Mouse (Mus musculus) midbrain, embryonic 15.5 days (tissue): ENCODE measurements around the gene Gm7534. TPM values are rescaled to one million over a fixed set of nuclear protein-coding genes. Genes with fewer than 3 reads are reported as not detected.
"Not testable (repeated sequence)": the region's sequence is repeated elsewhere in the genome, so short reads cannot be mapped to it uniquely, and the experiment has no call there.

ENCODE experiments used
- ATAC-seq: fragments of 200-750 bp; cut with Nextera tagmentation; replicated peaks from 2 replicates; pipeline ENCODE4 v1.8.0; 2017; ENCODE audit warnings: moderate TSS enrichment
- H3K27ac ChIP-seq: fragments of 300-500 bp; sonication (generic); 2 replicates; pipeline ENCODE4 v1.5.1; 2015; ENCODE audit warnings: mild to moderate bottlenecking, inconsistent platforms
- H3K27me3 ChIP-seq: fragments of 300-500 bp; sonication (generic); replicated peaks from 2 replicates; pipeline ENCODE4 v1.6.1; 2015; ENCODE audit warnings: inconsistent platforms
- H3K36me3 ChIP-seq: fragments of 300-500 bp; sonication (generic); replicated peaks from 2 replicates; pipeline ENCODE4 v1.6.1; 2015; ENCODE audit warnings: inconsistent platforms
- H3K4me1 ChIP-seq: fragments of 300-500 bp; sonication (generic); 2 replicates; pipeline ENCODE4 v1.6.1; 2015; ENCODE audit warnings: inconsistent platforms
- H3K4me2 ChIP-seq: fragments of 300-500 bp; sonication (generic); 2 replicates; pipeline ENCODE4 v1.6.1; 2015; ENCODE audit warnings: inconsistent platforms, mild to moderate bottlenecking, moderate library complexity
- H3K4me3 ChIP-seq: fragments of 300-500 bp; sonication (generic); 2 replicates; pipeline ENCODE4 v1.5.1; 2015; ENCODE audit warnings: mild to moderate bottlenecking, inconsistent platforms
- H3K9ac ChIP-seq: fragments of 300-500 bp; sonication (generic); 2 replicates; pipeline ENCODE4 v1.6.1; 2015; ENCODE audit warnings: mild to moderate bottlenecking, inconsistent platforms
- H3K9me3 ChIP-seq: fragments of 300-500 bp; sonication (generic); 2 replicates; pipeline ENCODE4 v1.6.1; 2016; ENCODE audit warnings: inconsistent platforms
- WGBS: fragments of 180-500 bp; shearing (Covaris S2); methylation state at CpG from one replicate; pipeline ENCODE4 v1.1.7; 2015; ENCODE audit warnings: mixed read lengths; 5-methylcytosine and 5-hydroxymethylcytosine counted together
- polyA plus RNA-seq: library from polyadenylated mRNA; unstranded; fragments of >200 nt; fragmentation: Nextera tagmentation; extraction: Ambion mirVana; gene quantifications from 2 replicates; pipeline ENCODE4 v1.2.1, GENCODE M21; 2015

Gm7534 gene
- polyA plus RNA-seq, 1 experiment from 2014 or later = not detected

DNA sequence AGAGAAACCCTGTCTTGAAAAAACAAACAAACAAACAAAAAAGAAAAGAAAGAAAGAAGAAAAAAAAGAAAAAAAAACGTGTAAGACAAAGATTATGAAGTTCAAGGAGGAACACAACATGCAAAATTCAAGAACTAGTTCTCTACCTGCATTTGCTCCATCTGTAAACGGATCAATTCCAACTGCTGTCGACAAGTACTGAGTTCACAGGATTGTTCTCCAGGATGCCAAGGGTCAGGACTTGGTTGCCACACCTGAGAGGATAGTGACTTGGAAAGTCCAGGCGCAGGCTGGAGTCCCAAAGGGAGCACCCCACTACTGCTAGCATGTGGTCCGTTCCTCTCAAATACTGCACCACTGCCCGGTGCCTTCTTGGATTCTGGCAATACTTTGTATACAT lies 47.3 kb downstream of the Gm7534 start:
- whole genome bisulfite sequencing = 87% methylated on average over 6 of the region's 6 CpGs
- Histone ChIP-seq H3K4me3 (no peak overlapping the region), H3K27ac (no peak overlapping the region), H3K4me2 (no peak overlapping the region), H3K9ac (no peak overlapping the region), H3K27me3 (no peaks in the 10 kb centered on the region; the same call in 1 of the 2 replicates), H3K36me3 (peaks cover 6% of the 10 kb centered on the region; the same call in 1 of the 2 replicates), H3K9me3 (no peaks in the 10 kb centered on the region), H3K4me1 (no peaks in the 10 kb centered on the region)
- ATAC-seq = no peak

DNA sequence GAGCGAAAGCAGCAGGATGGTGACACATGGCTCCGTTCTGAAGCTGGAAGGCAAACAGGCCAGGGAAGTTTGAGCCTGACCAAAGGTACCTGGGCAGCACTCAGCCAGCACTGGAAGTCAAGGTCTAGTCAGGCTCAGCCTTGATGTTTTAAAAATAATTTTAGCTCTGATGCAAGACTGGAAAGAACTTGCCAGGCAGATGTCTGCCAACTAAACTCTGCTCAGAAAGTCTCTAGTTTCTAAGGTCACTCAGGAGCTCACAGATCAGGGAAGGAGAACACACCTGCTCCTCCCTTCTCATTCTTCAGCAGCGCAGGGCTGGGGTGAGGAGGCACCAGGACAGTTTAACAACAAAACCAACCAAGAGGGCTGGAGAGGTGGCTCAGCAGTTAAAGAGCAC lies 48.5 kb downstream of the Gm7534 start:
- ATAC-seq = no peak
- no peaks in the 10 kb centered on the region for H3K9me3 ChIP-seq
- H3K27me3 ChIP-seq = no peaks in the 10 kb centered on the region; the same call in 1 of the 2 replicates
- peaks cover 6% of the 10 kb centered on the region; the same call in 1 of the 2 replicates for H3K36me3 ChIP-seq
- H3K4me2 ChIP-seq = no peak overlapping the region
- no peak overlapping the region for H3K4me3 ChIP-seq
- no peaks in the 10 kb centered on the region for H3K4me1 ChIP-seq
- no peak overlapping the region for H3K27ac ChIP-seq
- WGBS = 97% methylated on average over 3 of the region's 3 CpGs
- no peak overlapping the region for H3K9ac ChIP-seq

DNA sequence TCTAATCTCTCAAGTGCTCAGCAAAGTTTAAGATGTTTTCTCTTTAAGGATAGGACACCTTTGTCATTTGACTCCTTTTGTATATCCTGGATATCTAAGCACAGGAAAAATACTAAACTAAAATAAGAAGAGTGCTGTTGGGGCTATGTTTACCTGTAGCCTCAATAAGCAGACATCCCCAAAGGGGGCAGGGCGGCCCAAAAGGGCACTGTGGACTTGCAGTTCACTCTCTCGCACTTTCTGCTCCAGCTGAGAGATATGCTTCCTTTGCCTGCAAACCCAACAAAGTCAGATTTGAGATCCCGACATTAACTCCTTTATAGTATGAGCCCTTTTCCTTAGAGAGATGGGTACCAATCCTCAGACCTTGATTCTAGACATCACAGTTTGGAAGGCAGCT lies 49.1 kb downstream of the Gm7534 start:
- Histone ChIP-seq H3K4me1 (no peaks in the 10 kb centered on the region), H3K9ac (no peak overlapping the region), H3K36me3 (peaks cover 6% of the 10 kb centered on the region; the same call in 1 of the 2 replicates), H3K27me3 (no peaks in the 10 kb centered on the region; the same call in 1 of the 2 replicates), H3K9me3 (no peaks in the 10 kb centered on the region), H3K4me2 (no peak overlapping the region), H3K4me3 (no peak overlapping the region), H3K27ac (no peak overlapping the region)
- no peak for ATAC-seq
- 94% methylated on average over 3 of the region's 3 CpGs for WGBS

DNA sequence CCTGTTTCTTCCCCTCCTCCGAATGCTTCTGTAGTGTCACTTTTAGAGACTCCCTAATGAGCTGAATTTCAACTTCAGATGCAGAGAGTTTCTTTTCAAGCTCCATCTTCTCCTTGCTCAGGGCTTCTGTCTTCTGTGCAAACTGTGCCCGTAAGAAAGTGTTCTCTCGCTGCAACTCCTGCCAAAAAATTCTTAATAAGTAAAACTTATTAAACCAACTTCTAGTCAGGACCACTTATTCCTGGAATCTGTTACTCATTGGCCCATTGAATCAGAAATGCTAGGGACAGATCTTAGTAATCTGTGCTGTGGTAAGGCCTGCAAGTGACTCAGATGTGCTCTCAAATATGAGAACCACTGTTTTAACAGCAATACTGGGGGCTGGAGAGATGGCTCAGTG lies 50.7 kb downstream of the Gm7534 start:
- Histone ChIP-seq H3K9ac (no peak overlapping the region), H3K4me1 (no peaks in the 10 kb centered on the region), H3K27ac (no peak overlapping the region), H3K4me3 (no peak overlapping the region), H3K9me3 (no peaks in the 10 kb centered on the region), H3K36me3 (peaks cover 9% of the 10 kb centered on the region; the same call in 1 of the 2 replicates), H3K4me2 (no peak overlapping the region), H3K27me3 (no peaks in the 10 kb centered on the region)
- no peak for ATAC-seq
- WGBS = 90% methylated on average over 3 of the region's 3 CpGs

DNA sequence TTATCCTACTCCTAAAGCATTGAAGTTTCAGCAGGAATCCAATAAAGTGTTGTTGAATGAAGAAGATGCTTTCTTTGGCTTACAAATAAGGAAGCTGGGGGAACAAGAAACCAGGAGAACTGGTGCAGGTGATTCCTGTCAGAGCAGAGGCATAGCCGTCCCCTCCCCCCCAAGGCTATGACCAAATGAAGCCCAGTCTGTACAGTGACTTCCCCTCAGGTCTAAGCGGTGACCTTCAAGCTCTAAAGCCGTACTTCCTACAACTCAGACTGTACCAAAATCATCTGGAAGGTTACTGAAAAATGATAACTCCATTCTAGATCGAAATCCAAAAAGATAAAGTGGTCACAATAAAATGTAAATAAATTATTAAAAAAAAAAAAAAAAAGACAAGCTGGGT lies 53.4 kb downstream of the Gm7534 start:
- H3K4me3 ChIP-seq = no peak overlapping the region
- H3K4me1 ChIP-seq = no peaks in the 10 kb centered on the region
- no peak overlapping the region for H3K9ac ChIP-seq
- peaks cover 9% of the 10 kb centered on the region; the same call in 1 of the 2 replicates for H3K36me3 ChIP-seq
- 96% methylated on average over 4 of the region's 4 CpGs for WGBS
- H3K27ac ChIP-seq = no peak overlapping the region
- no peaks in the 10 kb centered on the region for H3K9me3 ChIP-seq
- H3K4me2 ChIP-seq = no peak overlapping the region
- ATAC-seq = no peak
- H3K27me3 ChIP-seq = no peaks in the 10 kb centered on the region

DNA sequence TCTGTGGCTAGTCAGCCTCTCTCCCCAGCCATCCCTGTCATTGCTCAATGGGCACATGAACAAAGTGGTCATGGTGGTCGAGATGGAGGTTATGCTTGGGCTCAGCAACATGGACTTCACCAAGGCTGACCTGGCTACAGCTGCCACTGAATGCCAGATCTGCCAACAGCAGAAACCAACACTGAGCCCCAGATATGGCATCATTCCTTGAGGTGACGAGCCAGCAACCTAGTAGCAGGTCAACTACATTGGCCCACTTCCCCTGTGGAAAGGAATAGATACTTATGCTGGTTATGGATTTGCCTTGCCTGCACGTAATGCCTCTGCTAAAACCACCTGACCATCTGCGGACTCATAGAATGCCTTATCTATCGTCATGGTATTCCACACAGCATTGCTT lies 58.5 kb downstream of the Gm7534 start:
- not testable (repeated sequence) for H3K4me1 ChIP-seq, H3K27ac ChIP-seq, H3K36me3 ChIP-seq, ATAC-seq, H3K27me3 ChIP-seq, H3K4me2 ChIP-seq, H3K4me3 ChIP-seq, H3K9me3 ChIP-seq, H3K9ac ChIP-seq
- 96% methylated on average over 5 of the region's 5 CpGs for WGBS

Other genes with a start within 250 kb of the Gm7534 start
- gene Hmgn2, start 234.4 kb downstream of the Gm7534 start, polyA plus RNA-seq = 876 and 917 TPM in 2 replicates
- gene Dhdds, start 202.1 kb downstream of the Gm7534 start, polyA plus RNA-seq = 45.9 and 48.2 TPM in 2 replicates
- gene Lin28a, start 184.2 kb downstream of the Gm7534 start, polyA plus RNA-seq = 0.27 and 0.64 TPM in 2 replicates
- gene Zfp683, start 149.2 kb downstream of the Gm7534 start, polyA plus RNA-seq = not detected in 2 replicates
- gene Crybg2, start 142.2 kb downstream of the Gm7534 start, polyA plus RNA-seq = 2.4 and 4.2 TPM in 2 replicates
- 2.1 and 2.8 TPM in 2 replicates for gene Cd52, start 107.9 kb downstream of the Gm7534 start, polyA plus RNA-seq
- gene Ubxn11, start 100.4 kb downstream of the Gm7534 start, polyA plus RNA-seq = 17.2 and 19.1 TPM in 2 replicates
- gene Sh3bgrl3, start 74.2 kb downstream of the Gm7534 start, polyA plus RNA-seq = 386 and 393 TPM in 2 replicates
- 18.7 and 19.2 TPM in 2 replicates for gene Cep85, start 15.9 kb downstream of the Gm7534 start, polyA plus RNA-seq
- gene Catsper4, start 24.4 kb upstream of the Gm7534 start, polyA plus RNA-seq = not detected in 2 replicates
- 0.42 TPM in 1 of 2 replicates, not detected in the other for gene Cnksr1, start 35.4 kb upstream of the Gm7534 start, polyA plus RNA-seq
- gene E130218I03Rik, start 40.7 kb upstream of the Gm7534 start, polyA plus RNA-seq = 0.19 and 0.30 TPM in 2 replicates
- 13.0 and 15.3 TPM in 2 replicates for gene Zfp593, start 42.6 kb upstream of the Gm7534 start, polyA plus RNA-seq
- not detected in 2 replicates for gene Gm30191, start 43.9 kb upstream of the Gm7534 start, polyA plus RNA-seq
- gene Grrp1, start 51.1 kb upstream of the Gm7534 start, polyA plus RNA-seq = 13.6 and 14.4 TPM in 2 replicates
- gene Pdik1l, start 84.9 kb upstream of the Gm7534 start, polyA plus RNA-seq = 42.2 and 44.7 TPM in 2 replicates
- 0.40 and 0.91 TPM in 2 replicates for gene Trim63, start 112.1 kb upstream of the Gm7534 start, polyA plus RNA-seq
- gene Slc30a2, start 140.2 kb upstream of the Gm7534 start, polyA plus RNA-seq = 0.22 and 0.23 TPM in 2 replicates
- 0.59 and 0.62 TPM in 2 replicates for gene Extl1, start 180.8 kb upstream of the Gm7534 start, polyA plus RNA-seq
- 7.7 and 8.0 TPM in 2 replicates for gene Pafah2, start 193.3 kb upstream of the Gm7534 start, polyA plus RNA-seq